Mouse (Mus musculus) midbrain, embryonic 14.5 days (tissue): ENCODE measurements around the gene Ap4m1. TPM values are rescaled to one million over a fixed set of nuclear protein-coding genes. Genes with fewer than 3 reads are reported as not detected.

ENCODE experiments used
- microRNA counts: library from miRNA; unstranded; fragments of <30 nt; microRNA quantifications from one replicate; lab custom pipeline; 2016
- microRNA-seq: library from miRNA; unstranded; fragments of <30 nt; microRNA quantifications from one replicate; pipeline ENCODE4, GENCODE M21; 2016
- polyA plus RNA-seq: library from polyadenylated mRNA; unstranded; fragments of >200 nt; fragmentation: Nextera tagmentation; extraction: Ambion mirVana; gene quantifications from 2 replicates; pipeline ENCODE4 v1.2.1, GENCODE M21; 2014

The Ap4m1 gene
- polyA plus RNA-seq, 1 experiment from 2014 or later: 19.9 TPM

MicroRNA genes within 50 kb of the gene (microRNA counts, 519-probe panel; counts per million panel counts)
- microRNA mmu-miR-106b (lab: Ali Mortazavi, UCI) (6,789 counts per million, percentile 85 among the panel's probes with 10 or more counts), microRNA mmu-miR-25 (lab: Ali Mortazavi, UCI) (6,992 counts per million, percentile 89 among the panel's probes with 10 or more counts), microRNA mmu-miR-93 (lab: Ali Mortazavi, UCI) (6,540 counts per million, percentile 83 among the panel's probes with 10 or more counts)

Small RNAs within 50 kb of the gene (microRNA-seq; reads per million reads assigned to microRNA genes)
- 12,661 reads per million, percentile 97 among the genes with 10 or more reads in this experiment for gene Mir106b
- gene Mir25: 635 reads per million, percentile 76 among the genes with 10 or more reads in this experiment
- gene Mir93: 13,268 reads per million, percentile 97 among the genes with 10 or more reads in this experiment

Other genes starting within 250 kb of the Ap4m1 start
- 0.13 and 0.43 TPM in 2 replicates for gene Gjc3, start 208.9 kb upstream of the Ap4m1 start, polyA plus RNA-seq
- not detected in 2 replicates for gene Azgp1, start 190.5 kb upstream of the Ap4m1 start, polyA plus RNA-seq
- gene Smok3a, start 150.7 kb upstream of the Ap4m1 start, polyA plus RNA-seq: not detected in 2 replicates
- gene Smok3b, start 150.6 kb upstream of the Ap4m1 start, polyA plus RNA-seq: not detected in 2 replicates
- not detected in 2 replicates for gene Smok3c, start 118.8 kb upstream of the Ap4m1 start, polyA plus RNA-seq
- 28.8 and 42.3 TPM in 2 replicates for gene Zkscan1, start 86.9 kb upstream of the Ap4m1 start, polyA plus RNA-seq
- gene Zscan21, start 55.1 kb upstream of the Ap4m1 start, polyA plus RNA-seq: 94.0 and 113 TPM in 2 replicates
- 24.9 and 27.8 TPM in 2 replicates for gene Zfp113, start 16.3 kb upstream of the Ap4m1 start, polyA plus RNA-seq
- gene Cops6, start 10.9 kb upstream of the Ap4m1 start, polyA plus RNA-seq: 241 and 270 TPM in 2 replicates
- 81.9 and 117 TPM in 2 replicates for gene Mcm7, start 420 bp downstream of the Ap4m1 start, polyA plus RNA-seq
- gene Taf6, start 15.4 kb downstream of the Ap4m1 start, polyA plus RNA-seq: 68.7 and 93.5 TPM in 2 replicates
- 24.3 and 32.0 TPM in 2 replicates for gene Cnpy4, start 15.5 kb downstream of the Ap4m1 start, polyA plus RNA-seq
- 12.6 and 18.0 TPM in 2 replicates for gene Mblac1, start 22.3 kb downstream of the Ap4m1 start, polyA plus RNA-seq
- gene Nxpe5, start 53.9 kb downstream of the Ap4m1 start, polyA plus RNA-seq: not detected in 2 replicates
- 71.5 and 90.0 TPM in 2 replicates for gene Lamtor4, start 83.5 kb downstream of the Ap4m1 start, polyA plus RNA-seq
- 15.0 and 20.2 TPM in 2 replicates for gene BC037034, start 92.0 kb downstream of the Ap4m1 start, polyA plus RNA-seq
- gene Gal3st4, start 100.8 kb downstream of the Ap4m1 start, polyA plus RNA-seq: 1.4 and 2.0 TPM in 2 replicates
- gene Gm43720, start 108.0 kb downstream of the Ap4m1 start, polyA plus RNA-seq: 0.19 TPM in 1 of 2 replicates, not detected in the other
- 37.3 and 59.5 TPM in 2 replicates for gene Gpc2, start 108.0 kb downstream of the Ap4m1 start, polyA plus RNA-seq
- 4.4 and 9.3 TPM in 2 replicates for gene Stag3, start 108.2 kb downstream of the Ap4m1 start, polyA plus RNA-seq
- gene Pvrig, start 170.0 kb downstream of the Ap4m1 start, polyA plus RNA-seq: not detected in 2 replicates